Mouse (Mus musculus) cerebellum, adult 2 months (tissue): Measurements from ENCODE around the gene Entpd3.

Experiments used
- CTCF ChIP-seq: fragments of 200-500 bp; IDR thresholded peaks from 2 replicates; pipeline ENCODE4 v1.5.1; 2011; ENCODE audit warnings: low read depth, mild to moderate bottlenecking, control low read depth, low read length, moderate library complexity, borderline replicate concordance; ENCODE audit not compliant: insufficient read depth
- POLR2A ChIP-seq: fragments of 200-500 bp; IDR thresholded peaks from 2 replicates; pipeline ENCODE4 v1.6.1; 2011; ENCODE audit warnings: low read length, control low read depth, borderline replicate concordance; ENCODE audit not compliant: insufficient read depth

DNA sequence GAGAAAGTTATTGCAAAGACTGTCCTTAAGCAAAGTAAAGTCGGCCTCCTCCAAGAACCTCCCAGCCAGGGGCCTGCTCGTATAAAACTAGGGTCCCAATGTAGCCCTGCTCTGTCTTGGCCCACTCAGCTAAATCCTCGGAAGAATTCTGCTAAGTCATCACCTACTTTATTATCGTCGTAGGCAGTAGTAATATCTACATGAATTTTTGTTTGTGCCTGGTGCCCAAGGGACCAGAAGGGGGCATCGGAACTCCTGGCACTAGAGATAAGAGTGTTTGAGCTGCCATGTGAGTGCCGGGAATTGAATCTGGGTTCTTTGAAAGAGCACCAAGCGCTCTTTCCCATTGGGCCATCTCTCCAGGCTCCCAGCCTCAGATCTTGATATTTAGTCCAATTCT lies 11.7 kb upstream of the Entpd3 start:
- TF ChIP-seq CTCF (no peak), POLR2A (no peak)
